Mouse (Mus musculus): ENCODE measurements around the gene Adrm1. TPM values are rescaled to one million over a fixed set of nuclear protein-coding genes. Genes with fewer than 3 reads are reported as not detected.

The Adrm1 gene
- polyA plus RNA-seq, 1 experiment from 2014 or later = 190 TPM

DNA sequence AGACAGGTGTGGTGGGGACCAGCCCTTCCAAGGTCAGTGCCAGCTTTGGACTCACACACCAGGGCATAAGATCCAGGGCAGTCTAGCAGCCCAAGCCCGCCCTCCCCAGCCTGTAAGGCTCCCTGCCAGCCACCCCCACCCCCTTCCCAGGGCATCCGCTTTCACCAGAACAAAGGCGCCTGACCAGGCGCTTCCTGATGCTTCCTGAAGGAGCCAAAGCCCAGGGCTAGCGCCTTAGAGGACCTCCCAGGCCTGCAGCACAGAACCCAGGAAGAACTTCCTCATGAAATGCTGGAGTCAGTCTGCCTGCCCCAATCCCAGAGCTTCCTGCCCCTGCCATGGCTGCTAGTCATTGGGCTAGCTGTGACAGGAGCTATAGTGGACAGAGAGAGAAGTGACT is 47.4 kb downstream of the Adrm1 start:
- Histone ChIP-seq H3K9ac (no peak overlapping the region), H3K27ac (replicated peaks) (peak overlapping the region; percentile 35), H3K9me3 (replicated peaks) (no peaks in the 10 kb centered on the region), H3K36me3 (no peaks in the 10 kb centered on the region), H3K27me3 (peaks cover 6% of the 10 kb centered on the region), H3K4me1 (peaks cover 46% of the 10 kb centered on the region), H3K4me2 (replicated peaks) (no peak overlapping the region), H3K4me3 (replicated peaks) (no peak overlapping the region)
- WGBS = 31% methylated on average over 5 of the region's 5 CpGs
- no peak for ATAC-seq (ENCODE audit: insufficient number of reproducible peaks, low FRiP score, low TSS enrichment, low read depth)

DNA sequence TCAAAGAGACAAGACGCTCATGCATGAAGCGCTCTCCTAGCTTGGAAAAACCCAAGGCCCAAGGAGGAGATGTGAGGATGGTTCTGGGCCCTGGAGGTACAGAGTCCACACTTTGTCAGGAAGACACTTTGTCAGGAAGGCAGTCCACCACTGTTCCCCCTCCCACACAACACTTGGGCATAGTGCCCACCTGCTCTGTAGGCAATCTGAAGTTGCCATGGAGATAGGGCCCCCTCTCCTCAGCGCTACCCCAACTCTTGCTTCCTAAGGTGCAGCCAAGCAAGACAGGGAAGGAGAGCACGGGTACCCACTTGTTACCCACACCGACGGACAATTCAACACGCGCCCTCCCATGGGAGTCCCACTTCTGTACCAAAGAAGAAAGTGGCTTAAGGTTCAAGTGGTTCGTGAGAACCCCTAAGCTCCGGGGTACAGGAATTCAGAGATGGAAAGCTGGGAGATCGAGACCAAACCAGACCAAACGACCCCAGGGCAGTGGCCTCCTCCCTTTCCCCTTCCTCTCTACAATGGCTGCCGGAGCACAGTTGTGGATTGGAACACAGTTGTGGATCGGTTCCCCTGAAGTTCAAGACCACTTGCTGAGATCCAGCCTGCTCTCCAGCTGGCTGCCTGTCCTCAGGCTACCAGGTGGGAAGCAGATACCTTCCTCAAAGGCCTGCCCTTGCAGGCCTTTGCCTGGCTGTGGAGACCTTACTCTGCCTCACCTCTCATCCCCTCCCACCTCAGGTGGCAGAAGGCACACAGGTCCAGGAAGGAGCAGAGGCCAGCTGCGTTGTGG is 48.1 kb downstream of the Adrm1 start:
- Histone ChIP-seq H3K4me1 (peaks cover 48% of the 10 kb centered on the region), H3K4me3 (replicated peaks) (no peak overlapping the region), H3K4me2 (replicated peaks) (no peak overlapping the region), H3K9me3 (replicated peaks) (no peaks in the 10 kb centered on the region), H3K36me3 (no peaks in the 10 kb centered on the region), H3K9ac (no peak overlapping the region), H3K27me3 (peaks cover 12% of the 10 kb centered on the region), H3K27ac (replicated peaks) (peak overlapping the region; percentile 35)
- no peak for ATAC-seq (ENCODE audit: insufficient number of reproducible peaks, low FRiP score, low TSS enrichment, low read depth)
- WGBS = 68% methylated on average over 15 of the region's 15 CpGs

DNA sequence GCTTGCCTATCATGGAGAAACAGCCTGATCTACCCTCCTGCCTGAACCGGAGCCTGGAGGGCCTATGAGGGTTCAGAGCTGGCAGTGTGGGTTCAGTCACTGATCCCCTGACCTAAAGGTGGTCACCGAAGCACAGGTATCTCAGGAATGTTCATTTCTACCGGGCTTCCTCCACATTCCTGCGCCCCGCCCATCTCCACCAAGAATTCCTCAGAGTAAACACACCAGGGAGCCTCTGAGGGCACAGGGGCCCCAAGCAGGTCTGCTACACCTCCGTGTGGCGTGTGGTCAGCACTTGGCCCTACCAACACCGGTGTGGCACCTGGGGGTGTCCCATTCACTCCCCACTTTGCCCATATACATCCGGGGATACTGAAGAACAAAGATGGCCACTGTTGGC is 48.9 kb downstream of the Adrm1 start:
- ATAC-seq (ENCODE audit: insufficient number of reproducible peaks, low FRiP score, low TSS enrichment, low read depth) = no peak
- Histone ChIP-seq H3K4me3 (replicated peaks) (no peak overlapping the region), H3K27me3 (peaks cover 20% of the 10 kb centered on the region), H3K36me3 (no peaks in the 10 kb centered on the region), H3K4me1 (peaks cover 48% of the 10 kb centered on the region), H3K9ac (no peak overlapping the region), H3K4me2 (replicated peaks) (no peak overlapping the region), H3K27ac (replicated peaks) (no peak overlapping the region), H3K9me3 (replicated peaks) (no peaks in the 10 kb centered on the region)
- 62% methylated on average over 9 of the region's 9 CpGs for WGBS

DNA sequence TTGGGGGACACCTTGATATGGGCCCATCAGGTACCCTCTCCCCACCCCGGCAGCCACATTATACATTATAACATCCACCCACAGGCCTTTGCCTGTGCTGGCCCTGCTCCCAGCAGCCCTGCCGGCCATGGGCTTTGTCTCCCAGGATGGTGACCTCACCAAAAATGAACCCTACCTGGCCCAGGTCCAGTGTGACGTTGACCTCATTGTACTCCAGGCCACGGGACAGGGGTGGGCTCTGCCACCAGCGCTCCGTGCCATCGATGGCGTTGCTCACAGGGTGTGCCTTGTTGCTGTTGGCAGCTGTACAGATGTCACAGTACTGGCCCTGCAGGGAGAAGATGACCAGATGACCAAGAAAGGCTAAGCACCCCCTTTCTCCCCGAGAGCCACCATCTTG is 49.8 kb downstream of the Adrm1 start:
- Histone ChIP-seq H3K36me3 (no peaks in the 10 kb centered on the region), H3K4me1 (peaks cover 54% of the 10 kb centered on the region), H3K4me3 (replicated peaks) (no peak overlapping the region), H3K9me3 (replicated peaks) (no peaks in the 10 kb centered on the region), H3K27ac (replicated peaks) (no peak overlapping the region), H3K27me3 (peaks cover 29% of the 10 kb centered on the region), H3K4me2 (replicated peaks) (no peak overlapping the region), H3K9ac (no peak overlapping the region)
- 90% methylated on average over 9 of the region's 9 CpGs for WGBS
- ATAC-seq (ENCODE audit: insufficient number of reproducible peaks, low FRiP score, low TSS enrichment, low read depth) = no peak

DNA sequence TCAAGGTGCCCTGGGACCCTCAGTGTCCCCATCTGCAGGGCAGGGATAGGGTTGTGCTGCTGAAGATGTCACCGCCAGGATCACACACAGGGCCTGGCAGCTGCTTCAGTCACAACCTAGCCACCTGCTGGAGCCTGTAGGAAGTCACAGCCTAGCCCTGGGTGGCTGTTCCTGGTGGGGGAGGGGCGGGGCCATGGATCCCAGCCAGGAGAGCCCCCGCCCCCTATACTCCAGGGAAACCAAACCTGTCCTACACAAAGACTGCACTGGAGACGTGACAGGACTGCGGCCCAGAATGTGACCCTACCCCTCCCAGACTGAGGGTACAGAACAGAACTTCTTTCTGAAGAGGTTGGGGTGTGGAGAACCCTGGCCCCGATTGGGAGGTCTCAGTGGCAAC is 51.0 kb downstream of the Adrm1 start:
- peak; percentile 53; the same call in 1 of the 2 replicates for ATAC-seq (ENCODE audit: insufficient number of reproducible peaks, low FRiP score, low TSS enrichment, low read depth)
- Histone ChIP-seq H3K4me3 (replicated peaks) (peak overlapping the region; percentile 66; the same call in 1 of the 2 replicates), H3K36me3 (no peaks in the 10 kb centered on the region), H3K9me3 (replicated peaks) (no peaks in the 10 kb centered on the region), H3K4me2 (replicated peaks) (peak overlapping the region; percentile 97), H3K27ac (replicated peaks) (peak overlapping the region; percentile 44; the same call in 1 of the 2 replicates), H3K4me1 (peaks cover 65% of the 10 kb centered on the region), H3K9ac (no peak overlapping the region), H3K27me3 (peaks cover 37% of the 10 kb centered on the region)
- WGBS = 17% methylated on average over 6 of the region's 6 CpGs

DNA sequence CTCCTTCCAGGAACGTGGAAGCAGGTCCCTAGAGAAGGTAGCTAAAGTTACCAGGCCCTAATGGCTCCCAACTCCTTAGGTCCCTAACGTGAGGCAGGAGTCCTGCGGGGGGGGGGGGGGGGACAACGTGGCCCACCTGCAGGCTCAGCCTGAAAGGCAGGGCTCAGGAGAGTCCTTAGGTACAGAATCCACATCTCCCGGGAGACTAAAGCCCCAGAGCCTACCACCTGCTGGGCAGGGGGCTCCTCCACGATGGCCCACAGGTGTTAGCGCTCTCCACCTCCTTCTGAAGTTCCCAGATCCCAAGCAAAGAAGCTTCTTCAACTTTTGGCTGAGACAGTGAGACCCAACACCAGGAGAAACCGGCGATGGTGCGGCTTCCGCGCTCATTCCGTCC is 53.4 kb downstream of the Adrm1 start:
- Histone ChIP-seq H3K4me2 (replicated peaks) (peak overlapping the region; percentile 97), H3K9ac (peak overlapping the region; percentile 51; the same call in 1 of the 2 replicates), H3K27me3 (peaks cover 40% of the 10 kb centered on the region), H3K4me3 (replicated peaks) (peak overlapping the region; percentile 66), H3K9me3 (replicated peaks) (no peaks in the 10 kb centered on the region), H3K27ac (replicated peaks) (peak overlapping the region; percentile 86), H3K4me1 (peaks cover 74% of the 10 kb centered on the region), H3K36me3 (no peaks in the 10 kb centered on the region)
- ATAC-seq (ENCODE audit: insufficient number of reproducible peaks, low FRiP score, low TSS enrichment, low read depth) = no peak
- under 1% methylated on average over 13 of the region's 13 CpGs for WGBS

DNA sequence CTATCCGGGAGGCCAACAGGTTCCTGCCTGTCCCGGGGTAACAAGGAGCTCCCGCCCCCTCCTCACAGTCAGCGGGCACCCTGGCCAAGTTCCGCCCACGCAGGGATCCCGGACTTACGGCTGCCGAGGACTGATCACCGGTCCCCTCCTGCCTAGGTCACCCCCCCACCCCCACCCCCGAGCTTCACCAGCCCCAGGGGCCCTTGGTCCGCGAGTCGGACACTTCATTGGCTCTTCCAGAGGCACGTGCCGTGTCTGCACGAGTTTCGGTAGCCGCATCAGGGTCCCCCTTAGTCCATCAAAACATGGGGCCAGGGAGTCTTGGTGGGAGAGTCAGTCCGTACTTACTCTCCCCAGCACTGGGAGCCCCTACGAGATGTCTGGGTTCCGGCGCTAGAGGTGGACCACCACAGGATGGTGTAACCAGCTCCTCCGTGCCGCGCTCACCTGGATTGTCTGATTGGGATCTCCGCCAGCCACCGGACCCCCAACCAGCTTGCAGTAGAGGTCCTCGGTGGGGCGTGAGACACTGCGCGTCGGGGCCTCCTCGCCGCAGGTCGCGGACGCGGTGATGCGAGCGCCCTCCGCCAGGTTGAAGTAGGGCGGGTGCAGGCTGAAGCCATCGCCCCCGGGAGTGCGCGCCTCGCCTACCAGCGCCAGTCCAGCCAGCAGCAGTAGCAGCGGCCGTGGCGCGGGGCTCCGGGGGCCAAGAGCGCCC is 53.9 kb downstream of the Adrm1 start:
- Histone ChIP-seq H3K9ac (peak overlapping the region; percentile 51), H3K4me1 (peaks cover 72% of the 10 kb centered on the region), H3K27ac (replicated peaks) (peak overlapping the region; percentile 86), H3K4me2 (replicated peaks) (peak overlapping the region; percentile 97), H3K4me3 (replicated peaks) (peak overlapping the region; percentile 66), H3K9me3 (replicated peaks) (no peaks in the 10 kb centered on the region), H3K27me3 (peaks cover 40% of the 10 kb centered on the region), H3K36me3 (no peaks in the 10 kb centered on the region)
- 1% methylated on average over 55 of the region's 55 CpGs for WGBS
- no peak for ATAC-seq (ENCODE audit: insufficient number of reproducible peaks, low FRiP score, low TSS enrichment, low read depth)

Small RNA genes within 50 kb of the gene (microRNA-seq; reads per million reads assigned to microRNA genes)
- not detected for gene Mir7005 (ENCODE audit: borderline number of aligned reads)

Other genes starting within 250 kb of the Adrm1 start
- gene Taf4, start 194.8 kb upstream of the Adrm1 start, polyA plus RNA-seq (2015; fragmentation: Nextera tagmentation; extraction: Ambion mirVana) = 2.9 and 3.6 TPM in 2 replicates
- 8.9 and 9.1 TPM in 2 replicates for gene Lsm14b, start 146.5 kb upstream of the Adrm1 start, polyA plus RNA-seq (2015; fragmentation: Nextera tagmentation; extraction: Ambion mirVana)
- gene Psma7, start 129.1 kb upstream of the Adrm1 start, polyA plus RNA-seq (2015; fragmentation: Nextera tagmentation; extraction: Ambion mirVana) = 472 and 518 TPM in 2 replicates
- 5.2 and 6.1 TPM in 2 replicates for gene Ss18l1, start 129.0 kb upstream of the Adrm1 start, polyA plus RNA-seq (2015; fragmentation: Nextera tagmentation; extraction: Ambion mirVana)
- gene Mtg2, start 100.9 kb upstream of the Adrm1 start, polyA plus RNA-seq (2015; fragmentation: Nextera tagmentation; extraction: Ambion mirVana) = 24.3 and 25.6 TPM in 2 replicates
- 0.13 and 0.40 TPM in 2 replicates for gene Hrh3, start 67.0 kb upstream of the Adrm1 start, polyA plus RNA-seq (2015; fragmentation: Nextera tagmentation; extraction: Ambion mirVana)
- gene Osbpl2, start 52.2 kb upstream of the Adrm1 start, polyA plus RNA-seq (2015; fragmentation: Nextera tagmentation; extraction: Ambion mirVana) = 42.6 and 43.0 TPM in 2 replicates
- 28.0 and 37.2 TPM in 2 replicates for gene Lama5, start 54.4 kb downstream of the Adrm1 start, polyA plus RNA-seq (2015; fragmentation: Nextera tagmentation; extraction: Ambion mirVana)
- 599 and 606 TPM in 2 replicates for gene Rps21, start 85.9 kb downstream of the Adrm1 start, polyA plus RNA-seq (2015; fragmentation: Nextera tagmentation; extraction: Ambion mirVana)
- 13.5 and 14.2 TPM in 2 replicates for gene Cables2, start 102.0 kb downstream of the Adrm1 start, polyA plus RNA-seq (2015; fragmentation: Nextera tagmentation; extraction: Ambion mirVana)
- gene Rbbp8nl, start 118.4 kb downstream of the Adrm1 start, polyA plus RNA-seq (2015; fragmentation: Nextera tagmentation; extraction: Ambion mirVana) = 1.5 and 1.8 TPM in 2 replicates
- not detected in 2 replicates for gene Gata5, start 163.2 kb downstream of the Adrm1 start, polyA plus RNA-seq (2015; fragmentation: Nextera tagmentation; extraction: Ambion mirVana)